Mouse (Mus musculus): Measurements from ENCODE around the gene Mpv17l2.

Mpv17l2 gene

GRCm38 (mm10) chr8:70790846-70791245 is 30.1 kb upstream of the Mpv17l2 start:
- DNase-seq (ENCODE audit: low read depth, low spot score) = no peak

GRCm38 (mm10) chr8:70789046-70789445 is 28.3 kb upstream of the Mpv17l2 start:
- no peak for DNase-seq (ENCODE audit: low read depth, low spot score)

GRCm38 (mm10) chr8:70787941-70788667 is 27.4 kb upstream of the Mpv17l2 start:
- no peak for DNase-seq (ENCODE audit: low read depth, low spot score)

GRCm38 (mm10) chr8:70787051-70787445 is 26.3 kb upstream of the Mpv17l2 start:
- no peak for DNase-seq (ENCODE audit: low read depth, low spot score)

- DNase-seq (ENCODE audit: low read depth, low spot score) = no peak
Observed at GRCm38 (mm10) chr8:70786291-70787050, 25.7 kb upstream of the Mpv17l2 start.

- DNase-seq (ENCODE audit: low read depth, low spot score) = no peak
Observed at GRCm38 (mm10) chr8:70780093-70780492, 19.3 kb upstream of the Mpv17l2 start.

GRCm38 (mm10) chr8:70776496-70777444 is 16.0 kb upstream of the Mpv17l2 start, which contains the start of gene Pik3r2:
TSS of gene Pik3r2 (minus strand) at chr8:70776713.
- peak; percentile 98 for DNase-seq (ENCODE audit: low read depth, low spot score)

GRCm38 (mm10) chr8:70775851-70776495 is 15.2 kb upstream of the Mpv17l2 start:
- no peak for DNase-seq (ENCODE audit: low read depth, low spot score)

GRCm38 (mm10) chr8:70775227-70775626 is 14.5 kb upstream of the Mpv17l2 start:
- no peak for DNase-seq (ENCODE audit: low read depth, low spot score)

GRCm38 (mm10) chr8:70774740-70775139 is 14.0 kb upstream of the Mpv17l2 start:
- no peak for DNase-seq (ENCODE audit: low read depth, low spot score)

- no peak for DNase-seq (ENCODE audit: low read depth, low spot score)
Observed at GRCm38 (mm10) chr8:70773833-70774232, 13.1 kb upstream of the Mpv17l2 start.

GRCm38 (mm10) chr8:70773410-70773809 is 12.7 kb upstream of the Mpv17l2 start:
- DNase-seq (ENCODE audit: low read depth, low spot score) = no peak

GRCm38 (mm10) chr8:70772890-70773289 is 12.1 kb upstream of the Mpv17l2 start:
- DNase-seq (ENCODE audit: low read depth, low spot score) = no peak

GRCm38 (mm10) chr8:70772075-70772474 is 11.3 kb upstream of the Mpv17l2 start:
- DNase-seq (ENCODE audit: low read depth, low spot score) = no peak

- no peak for DNase-seq (ENCODE audit: low read depth, low spot score)
Observed at GRCm38 (mm10) chr8:70771217-70771616, 10.5 kb upstream of the Mpv17l2 start.

GRCm38 (mm10) chr8:70770748-70771147 is 10.0 kb upstream of the Mpv17l2 start:
- DNase-seq (ENCODE audit: low read depth, low spot score) = no peak

- DNase-seq (ENCODE audit: low read depth, low spot score) = no peak
Observed at GRCm38 (mm10) chr8:70769858-70770257, 9.1 kb upstream of the Mpv17l2 start.

- peak; percentile 94 for DNase-seq (ENCODE audit: low read depth, low spot score)
Observed at GRCm38 (mm10) chr8:70769359-70769758, 8.6 kb upstream of the Mpv17l2 start.

- DNase-seq (ENCODE audit: low read depth, low spot score) = no peak
Observed at GRCm38 (mm10) chr8:70768956-70769355, 8.2 kb upstream of the Mpv17l2 start.

GRCm38 (mm10) chr8:70768231-70768776 is 7.6 kb upstream of the Mpv17l2 start:
- no peak for DNase-seq (ENCODE audit: low read depth, low spot score)

GRCm38 (mm10) chr8:70767503-70767902 is 6.8 kb upstream of the Mpv17l2 start:
- no peak for DNase-seq (ENCODE audit: low read depth, low spot score)
